Mouse (Mus musculus) forebrain, embryonic 12.5 days (tissue): ENCODE data around the gene Pld6. TPM values are rescaled to one million over a fixed set of nuclear protein-coding genes. Genes with fewer than 3 reads are reported as not detected.
A peak's percentile ranks its signal among the peaks of the same experiment; 100 is the strongest.

ENCODE experiments used
- ATAC-seq: fragments of 200-750 bp; cut with Nextera tagmentation; 2 replicates; pipeline ENCODE4 v1.8.0; 2017; ENCODE audit warnings: moderate TSS enrichment; ENCODE audit not compliant: low FRiP score
- H3K27ac ChIP-seq: fragments of 300-500 bp; sonication (generic); 2 replicates; pipeline ENCODE4 v1.5.1; 2016; ENCODE audit warnings: mild to moderate bottlenecking
- H3K27me3 ChIP-seq: fragments of 300-500 bp; sonication (generic); 2 replicates; pipeline ENCODE4 v1.6.1; 2016; ENCODE audit warnings: mild to moderate bottlenecking
- H3K36me3 ChIP-seq: fragments of 300-500 bp; sonication (generic); replicated peaks from 2 replicates; pipeline ENCODE4 v1.6.1; 2016; ENCODE audit warnings: mild to moderate bottlenecking
- H3K4me1 ChIP-seq: fragments of 300-500 bp; sonication (generic); 2 replicates; pipeline ENCODE4 v1.6.1; 2016
- H3K4me2 ChIP-seq: fragments of 300-500 bp; sonication (generic); 2 replicates; pipeline ENCODE4 v1.6.1; 2016; ENCODE audit warnings: mild to moderate bottlenecking, moderate library complexity
- H3K4me3 ChIP-seq: fragments of 300-500 bp; sonication (generic); replicated peaks from 2 replicates; pipeline ENCODE4 v1.5.1; 2016; ENCODE audit warnings: mild to moderate bottlenecking
- H3K9ac ChIP-seq: fragments of 300-500 bp; sonication (generic); 2 replicates; pipeline ENCODE4 v1.6.1; 2016; ENCODE audit warnings: mild to moderate bottlenecking
- H3K9me3 ChIP-seq: fragments of 300-500 bp; sonication (generic); 2 replicates; pipeline ENCODE4 v1.6.1; 2016
- WGBS: fragments of 180-500 bp; shearing (Covaris S2); methylation state at CpG from one replicate; pipeline ENCODE4 v1.1.7; 2016; 5-methylcytosine and 5-hydroxymethylcytosine counted together
- polyA plus RNA-seq: library from polyadenylated mRNA; unstranded; fragments of >200 nt; fragmentation: Nextera tagmentation; extraction: Ambion mirVana; gene quantifications from 2 replicates; pipeline ENCODE4 v1.2.1, GENCODE M21; 2016

Gene Pld6
- polyA plus RNA-seq, 1 experiment from 2014 or later: 2.3 TPM

DNA sequence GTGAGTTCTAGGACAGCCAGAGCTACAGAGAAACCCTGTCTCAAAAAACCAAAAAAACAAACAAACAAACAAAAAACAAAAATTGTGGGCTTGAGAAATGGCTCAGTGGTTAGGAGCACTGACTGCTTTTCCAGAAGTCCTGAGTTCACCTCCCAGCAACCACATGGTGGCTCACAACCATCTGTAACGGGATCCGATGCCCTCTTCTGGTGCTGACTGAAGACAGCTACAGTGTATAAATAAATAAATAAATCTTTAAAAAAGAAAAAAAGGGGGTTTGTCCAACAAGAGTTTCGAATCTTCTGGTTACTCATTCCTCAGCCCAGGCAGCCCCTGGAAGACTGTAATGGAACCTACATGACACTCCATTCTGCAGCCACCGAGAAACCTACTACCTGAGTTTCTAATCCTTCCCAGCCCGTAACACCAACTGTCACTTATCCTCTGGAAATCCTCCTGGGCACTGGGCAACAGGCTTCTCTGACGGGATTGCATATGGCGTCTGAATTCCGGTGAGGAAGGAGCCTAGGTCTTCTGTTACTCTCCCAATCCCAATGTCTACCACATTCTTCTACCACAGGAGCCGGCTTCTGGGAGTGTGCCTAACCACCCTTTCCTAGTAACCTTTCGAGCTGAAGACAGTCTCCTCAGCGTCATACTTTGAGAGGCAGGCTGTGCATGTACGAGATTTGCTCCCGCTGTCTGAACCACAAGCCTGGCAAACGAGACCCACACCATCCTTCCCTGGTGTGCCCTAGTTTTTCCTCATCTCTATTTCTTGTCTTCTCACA is 20.9 kb upstream of the Pld6 start:
- peaks cover 19% of the 10 kb centered on the region for H3K4me1 ChIP-seq
- ATAC-seq: no peak
- H3K27me3 ChIP-seq: no peaks in the 10 kb centered on the region
- H3K36me3 ChIP-seq: peaks cover 44% of the 10 kb centered on the region
- H3K27ac ChIP-seq: no peak overlapping the region
- H3K9me3 ChIP-seq: no peaks in the 10 kb centered on the region
- H3K9ac ChIP-seq: peak overlapping the region; percentile 85
- H3K4me3 ChIP-seq: peak overlapping the region; percentile 77
- peak overlapping the region; percentile 87 for H3K4me2 ChIP-seq
- WGBS: 73% methylated on average over 14 of the region's 14 CpGs

DNA sequence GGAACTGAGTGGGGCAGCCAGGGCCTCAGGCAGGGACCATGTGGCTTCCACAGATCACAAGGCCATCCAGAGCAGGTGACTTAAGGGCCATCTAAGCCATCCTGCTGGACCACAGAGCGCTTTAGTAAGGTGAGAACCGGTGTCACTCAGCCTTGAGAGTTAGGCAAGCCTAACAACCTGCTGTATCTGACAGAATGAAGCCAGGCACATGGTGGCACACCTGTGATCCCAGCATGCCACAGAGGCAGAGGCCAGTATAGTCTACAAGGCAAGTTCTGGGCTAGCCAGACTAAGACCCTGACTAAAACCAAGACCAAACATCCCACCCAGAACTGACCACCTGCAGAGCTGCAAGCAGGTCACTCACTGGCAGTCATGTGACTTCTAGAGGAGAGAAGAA is 18.2 kb upstream of the Pld6 start:
- WGBS: 96% methylated on average over 2 of the region's 2 CpGs
- Histone ChIP-seq H3K9ac (no peak overlapping the region), H3K4me1 (peaks cover 17% of the 10 kb centered on the region), H3K27ac (no peak overlapping the region), H3K4me2 (no peak overlapping the region), H3K4me3 (no peak overlapping the region), H3K9me3 (no peaks in the 10 kb centered on the region), H3K27me3 (no peaks in the 10 kb centered on the region), H3K36me3 (peaks cover 71% of the 10 kb centered on the region)
- no peak for ATAC-seq

DNA sequence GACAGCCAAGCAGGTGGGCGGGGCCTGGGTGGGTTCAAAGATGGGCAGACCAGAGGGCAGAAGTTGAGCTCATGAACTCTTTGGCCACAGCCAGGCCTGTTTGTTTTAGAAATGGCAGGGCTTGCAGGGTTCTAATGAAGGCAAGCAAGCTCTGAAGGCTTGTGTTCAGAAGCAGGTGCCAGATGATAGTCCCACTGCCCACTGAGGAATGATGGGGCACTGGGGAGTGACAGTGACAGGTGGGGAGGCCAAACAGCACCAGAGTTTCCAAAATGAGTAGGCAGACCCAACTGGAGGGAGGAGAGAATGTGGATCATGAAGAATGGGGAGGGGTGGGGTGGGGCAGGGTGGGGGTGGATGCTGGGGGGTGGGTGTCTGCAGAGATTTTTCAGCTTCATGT is 17.8 kb upstream of the Pld6 start:
- H3K4me2 ChIP-seq: no peak overlapping the region

DNA sequence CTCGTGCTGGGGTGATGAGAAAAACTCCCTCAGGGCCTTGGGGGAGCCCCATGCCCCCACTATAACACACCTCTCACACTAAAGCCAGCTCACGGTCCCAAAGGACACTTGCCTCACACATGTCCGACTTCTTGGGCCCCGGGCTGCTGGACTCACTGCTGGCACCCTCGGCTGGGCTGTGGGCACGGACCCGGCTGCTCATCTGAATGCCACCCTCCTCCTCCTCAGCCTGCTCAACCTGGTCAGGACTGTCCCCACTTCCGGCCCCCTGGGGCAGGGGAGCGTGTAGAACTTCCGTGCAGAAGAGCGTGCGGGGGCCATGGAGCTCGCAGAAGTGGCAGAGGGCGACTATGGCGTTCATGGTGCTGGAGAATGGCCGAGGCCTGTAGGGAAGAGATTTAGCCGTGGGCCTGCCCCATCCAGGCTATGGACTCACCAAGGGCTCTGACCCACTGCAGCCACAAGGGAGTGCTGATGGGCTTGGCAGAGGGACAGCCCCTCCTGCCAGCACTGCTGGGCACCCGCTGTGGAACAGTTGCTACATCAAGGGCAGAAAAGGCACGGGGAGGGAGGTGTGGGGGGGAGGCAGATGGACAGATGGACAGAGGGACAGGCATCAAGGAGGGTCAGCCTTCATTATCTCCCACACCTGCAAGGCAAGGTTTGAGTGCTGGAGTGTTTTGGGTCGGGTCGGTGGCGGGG is 17.1 kb upstream of the Pld6 start:
- no peak overlapping the region for H3K4me2 ChIP-seq
- 90% methylated on average over 22 of the region's 22 CpGs for WGBS
- H3K27ac ChIP-seq: no peak overlapping the region
- no peak overlapping the region for H3K9ac ChIP-seq
- peaks cover 14% of the 10 kb centered on the region for H3K4me1 ChIP-seq
- no peak for ATAC-seq
- no peaks in the 10 kb centered on the region for H3K9me3 ChIP-seq
- peaks cover 81% of the 10 kb centered on the region for H3K36me3 ChIP-seq
- no peak overlapping the region for H3K4me3 ChIP-seq
- H3K27me3 ChIP-seq: no peaks in the 10 kb centered on the region

More for the DNA sequence above, 17.8 kb upstream of the Pld6 start:
- 84% methylated on average over 1 of the region's 1 CpGs for WGBS
- Histone ChIP-seq H3K4me3 (no peak overlapping the region), H3K27me3 (no peaks in the 10 kb centered on the region), H3K27ac (no peak overlapping the region), H3K4me1 (peaks cover 14% of the 10 kb centered on the region), H3K36me3 (peaks cover 75% of the 10 kb centered on the region), H3K9me3 (no peaks in the 10 kb centered on the region), H3K9ac (no peak overlapping the region)
- ATAC-seq: no peak

DNA sequence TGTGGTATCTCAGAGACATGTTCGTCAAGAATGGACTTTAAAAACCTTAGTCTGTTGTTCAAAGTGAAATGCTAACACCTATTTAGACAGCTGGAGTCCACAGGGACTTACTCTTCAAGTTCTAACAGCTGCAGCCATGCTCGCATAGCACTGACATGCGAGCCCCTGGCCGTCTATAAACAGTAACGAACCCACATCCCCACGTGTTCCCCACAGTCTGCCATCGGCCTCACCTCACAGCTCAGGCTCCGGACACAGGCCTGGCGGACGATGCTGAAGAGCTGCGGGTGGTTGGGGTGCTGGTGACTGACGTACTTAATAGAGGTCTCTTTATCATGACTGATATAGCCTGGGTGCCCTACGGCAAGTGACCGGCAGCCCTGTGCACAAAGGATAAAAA is 16.1 kb upstream of the Pld6 start:
- ATAC-seq: no peak
- H3K4me2 ChIP-seq: no peak overlapping the region
- no peak overlapping the region for H3K27ac ChIP-seq
- H3K27me3 ChIP-seq: no peaks in the 10 kb centered on the region
- no peak overlapping the region for H3K4me3 ChIP-seq
- peaks cover 92% of the 10 kb centered on the region for H3K36me3 ChIP-seq
- H3K9me3 ChIP-seq: no peaks in the 10 kb centered on the region
- no peak overlapping the region for H3K9ac ChIP-seq
- peaks cover 8% of the 10 kb centered on the region for H3K4me1 ChIP-seq
- 94% methylated on average over 14 of the region's 14 CpGs for WGBS

DNA sequence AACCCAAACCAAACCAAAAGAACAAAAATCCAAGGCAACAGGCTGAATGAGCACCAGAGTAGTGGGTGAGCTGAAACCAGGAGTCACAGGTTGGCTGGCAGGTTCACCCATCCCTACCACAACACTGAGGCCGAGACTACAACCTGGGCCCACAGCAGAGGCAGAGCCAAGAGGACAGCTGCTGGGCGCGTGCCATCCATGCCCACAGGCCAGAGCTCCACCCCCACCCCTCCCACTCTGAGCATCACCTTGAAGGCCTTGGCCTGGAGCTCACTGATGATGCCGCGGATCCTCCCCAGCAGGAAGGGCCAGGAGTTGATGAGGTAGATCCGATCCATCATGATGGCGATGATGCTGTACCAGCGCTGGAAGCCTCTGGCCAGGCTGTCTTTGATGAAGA is 14.4 kb upstream of the Pld6 start:
- H3K9me3 ChIP-seq: no peaks in the 10 kb centered on the region
- no peak for ATAC-seq
- no peak overlapping the region for H3K4me2 ChIP-seq
- WGBS: 95% methylated on average over 8 of the region's 8 CpGs
- H3K27me3 ChIP-seq: no peaks in the 10 kb centered on the region
- H3K9ac ChIP-seq: no peak overlapping the region
- H3K4me1 ChIP-seq: no peaks in the 10 kb centered on the region
- peaks cover 99% of the 10 kb centered on the region for H3K36me3 ChIP-seq
- H3K27ac ChIP-seq: no peak overlapping the region
- H3K4me3 ChIP-seq: no peak overlapping the region

DNA sequence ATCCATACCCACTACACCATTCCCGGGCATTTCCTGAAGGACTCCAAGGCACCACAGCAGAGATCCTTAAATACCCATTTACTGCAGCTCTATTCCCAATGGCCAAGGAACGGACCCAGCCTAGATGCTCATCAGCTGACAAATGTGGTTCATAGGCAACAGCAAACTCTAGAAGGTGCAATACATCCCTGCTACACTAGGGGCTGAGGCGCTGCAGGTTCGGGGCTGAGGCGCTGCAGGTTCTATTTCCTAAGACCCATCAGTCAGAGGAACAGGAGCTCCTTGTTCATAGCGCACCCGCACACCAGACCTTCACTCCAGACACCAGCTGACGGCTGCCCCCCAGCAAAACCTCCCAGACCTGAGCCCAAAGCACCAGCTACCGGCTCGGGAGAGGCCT is 13.0 kb upstream of the Pld6 start:
- no peak overlapping the region for H3K4me2 ChIP-seq
- peaks cover 98% of the 10 kb centered on the region for H3K36me3 ChIP-seq
- no peak overlapping the region for H3K9ac ChIP-seq
- no peaks in the 10 kb centered on the region for H3K9me3 ChIP-seq
- H3K27me3 ChIP-seq: no peaks in the 10 kb centered on the region
- no peaks in the 10 kb centered on the region for H3K4me1 ChIP-seq
- no peak overlapping the region for H3K4me3 ChIP-seq
- no peak for ATAC-seq
- 94% methylated on average over 10 of the region's 10 CpGs for WGBS
- H3K27ac ChIP-seq: no peak overlapping the region

DNA sequence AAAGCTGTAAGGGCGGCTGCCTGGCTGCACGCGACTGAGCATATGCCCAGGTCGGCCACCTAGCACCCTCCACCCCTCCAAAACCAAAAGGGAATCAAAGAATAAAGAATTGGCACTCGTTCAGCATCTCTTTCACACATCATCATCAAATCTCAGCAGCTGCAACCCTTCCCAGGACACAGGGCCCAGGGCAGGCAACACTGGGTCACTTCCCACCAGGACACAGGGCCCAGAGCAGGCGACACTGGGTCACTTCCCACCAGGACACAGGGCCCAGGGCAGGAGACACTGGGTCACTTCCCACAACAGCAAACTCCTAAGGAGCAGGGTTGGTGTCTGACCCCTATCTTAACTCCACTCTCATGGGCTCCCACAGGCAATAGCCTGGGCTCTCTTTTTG is 5.9 kb upstream of the Pld6 start:
- H3K36me3 ChIP-seq: peaks cover 73% of the 10 kb centered on the region

DNA sequence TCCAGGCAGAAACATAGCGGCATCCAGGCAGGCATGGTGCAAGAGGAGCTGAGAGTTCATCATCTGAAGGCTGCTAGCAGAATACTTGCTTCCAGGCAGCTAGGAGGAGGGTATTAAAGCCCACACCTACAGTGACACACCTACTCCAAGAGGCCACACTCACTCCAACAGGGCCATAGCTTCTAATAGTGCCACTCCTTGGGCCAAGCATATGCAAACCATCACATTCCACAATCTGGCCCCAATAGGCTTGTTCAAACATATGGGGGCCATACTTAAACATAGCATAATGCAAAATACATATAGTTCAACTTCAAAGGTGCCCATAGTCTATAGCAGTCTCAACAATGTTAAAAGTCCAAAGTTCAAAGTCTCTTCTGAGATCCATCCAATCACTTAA is 1.9 kb upstream of the Pld6 start:
- Histone ChIP-seq H3K4me3 (no peak overlapping the region), H3K36me3 (peaks cover 33% of the 10 kb centered on the region), H3K9me3 (no peaks in the 10 kb centered on the region), H3K27ac (no peak overlapping the region), H3K9ac (no peak overlapping the region), H3K4me1 (peaks cover 13% of the 10 kb centered on the region), H3K4me2 (no peak overlapping the region), H3K27me3 (peaks cover 19% of the 10 kb centered on the region; the same call in 1 of the 2 replicates)
- WGBS: 92% methylated on average over 1 of the region's 1 CpGs
- ATAC-seq: no peak

More for the DNA sequence above, 5.9 kb upstream of the Pld6 start:
- Histone ChIP-seq H3K9ac (no peak overlapping the region), H3K4me2 (no peak overlapping the region), H3K27ac (no peak overlapping the region), H3K4me3 (no peak overlapping the region), H3K27me3 (no peaks in the 10 kb centered on the region), H3K4me1 (no peaks in the 10 kb centered on the region), H3K9me3 (no peaks in the 10 kb centered on the region)
- 91% methylated on average over 6 of the region's 6 CpGs for WGBS
- ATAC-seq: no peak

DNA sequence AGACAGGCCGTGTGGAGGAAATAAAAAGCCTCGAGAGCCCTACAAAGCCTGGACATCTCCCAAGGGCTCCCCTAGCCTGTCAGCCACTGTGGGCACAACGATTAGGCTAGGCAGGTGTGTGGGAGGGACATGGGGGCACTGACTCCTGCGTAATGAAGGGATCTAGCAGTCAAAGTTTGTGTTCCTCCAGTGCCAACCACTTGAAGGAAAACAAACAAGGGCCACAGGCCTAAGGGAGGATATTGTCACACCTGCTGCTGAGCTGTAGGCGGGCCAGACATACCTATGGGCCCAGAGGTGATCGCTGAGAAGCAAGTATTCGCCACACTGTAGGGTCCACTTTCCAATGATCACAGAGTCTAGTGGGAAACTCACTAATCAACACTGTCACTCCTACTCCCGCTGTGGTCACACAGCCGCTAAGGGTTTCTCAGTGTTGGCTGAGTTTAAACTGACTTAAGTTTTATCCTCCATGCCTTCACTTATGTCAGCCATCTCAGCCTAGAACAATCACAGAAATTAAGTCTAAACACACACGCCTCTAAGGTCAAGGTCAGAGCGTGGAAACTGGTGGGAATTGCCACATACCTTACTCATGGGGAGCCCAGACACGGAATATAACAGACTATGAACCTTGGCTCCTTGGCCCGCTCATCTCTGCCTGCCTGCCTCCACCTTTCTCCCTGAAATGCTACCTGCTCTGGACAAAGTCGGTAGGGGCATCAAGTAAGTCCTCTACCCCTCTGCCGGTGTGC is 824 bp downstream of the Pld6 start:
- Histone ChIP-seq H3K9me3 (no peaks in the 10 kb centered on the region), H3K4me2 (peak overlapping the region; percentile 71), H3K27me3 (peaks cover 19% of the 10 kb centered on the region; the same call in 1 of the 2 replicates), H3K27ac (no peak overlapping the region), H3K9ac (peak overlapping the region; percentile 43), H3K4me3 (peak overlapping the region; percentile 43), H3K36me3 (peaks cover 6% of the 10 kb centered on the region), H3K4me1 (peaks cover 15% of the 10 kb centered on the region)
- no peak for ATAC-seq
- 58% methylated on average over 15 of the region's 15 CpGs for WGBS

DNA sequence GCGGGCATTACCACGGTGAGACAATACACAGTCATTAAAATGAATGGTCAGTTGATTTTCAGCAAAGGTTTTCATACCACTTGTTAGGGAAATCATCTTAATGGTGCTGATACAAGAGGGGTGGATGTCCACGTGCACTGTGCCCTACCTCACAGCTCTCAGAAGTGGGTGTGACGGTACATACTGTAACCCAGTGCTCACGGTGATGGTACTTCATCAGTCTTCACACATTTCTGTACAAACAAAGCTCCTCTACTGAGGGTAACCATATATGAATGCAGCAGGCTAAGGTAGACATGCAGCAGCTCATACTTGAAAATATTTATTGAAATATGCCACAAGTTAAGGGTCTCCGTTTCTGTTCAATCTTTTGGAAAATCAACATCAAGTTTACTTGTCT is 3.9 kb downstream of the Pld6 start:
- H3K9me3 ChIP-seq: no peaks in the 10 kb centered on the region
- H3K4me1 ChIP-seq: peaks cover 15% of the 10 kb centered on the region
- H3K27me3 ChIP-seq: peaks cover 19% of the 10 kb centered on the region; the same call in 1 of the 2 replicates
- no peak overlapping the region for H3K27ac ChIP-seq
- no peak overlapping the region for H3K4me2 ChIP-seq
- 89% methylated on average over 6 of the region's 6 CpGs for WGBS
- H3K36me3 ChIP-seq: peaks cover 3% of the 10 kb centered on the region
- no peak for ATAC-seq
- H3K9ac ChIP-seq: no peak overlapping the region
- H3K4me3 ChIP-seq: no peak overlapping the region

DNA sequence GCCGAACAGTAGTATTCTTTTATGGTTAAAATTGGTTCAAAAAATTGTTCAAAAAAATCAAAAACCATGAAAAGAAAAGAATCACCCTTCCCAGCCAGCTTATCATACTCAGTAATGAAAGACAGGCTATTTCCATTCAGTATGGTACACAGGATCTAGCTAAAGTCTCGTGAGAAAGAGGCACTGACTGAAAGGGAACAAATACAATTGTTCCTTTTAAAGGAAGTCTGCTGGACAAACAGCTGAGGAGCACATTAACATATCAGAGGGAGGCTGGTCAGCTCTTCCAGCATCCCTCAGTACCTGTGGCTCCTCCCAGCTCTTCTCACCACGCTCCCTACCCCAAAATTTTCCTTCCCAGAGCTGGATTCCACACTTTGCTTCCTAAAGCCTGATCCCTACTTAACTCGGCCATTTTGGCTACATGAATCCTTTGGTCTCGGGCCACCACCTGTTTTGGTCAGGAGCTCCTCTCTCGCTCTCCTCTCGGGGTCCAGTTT is 5.3 kb downstream of the Pld6 start:
- Histone ChIP-seq H3K9ac (no peak overlapping the region), H3K27ac (no peak overlapping the region), H3K27me3 (peaks cover 13% of the 10 kb centered on the region; the same call in 1 of the 2 replicates), H3K36me3 (peaks cover 16% of the 10 kb centered on the region), H3K9me3 (no peaks in the 10 kb centered on the region), H3K4me1 (peaks cover 8% of the 10 kb centered on the region), H3K4me3 (no peak overlapping the region), H3K4me2 (no peak overlapping the region)
- WGBS: 66% methylated on average over 7 of the region's 7 CpGs
- no peak for ATAC-seq
